In the genomic region with DNA sequence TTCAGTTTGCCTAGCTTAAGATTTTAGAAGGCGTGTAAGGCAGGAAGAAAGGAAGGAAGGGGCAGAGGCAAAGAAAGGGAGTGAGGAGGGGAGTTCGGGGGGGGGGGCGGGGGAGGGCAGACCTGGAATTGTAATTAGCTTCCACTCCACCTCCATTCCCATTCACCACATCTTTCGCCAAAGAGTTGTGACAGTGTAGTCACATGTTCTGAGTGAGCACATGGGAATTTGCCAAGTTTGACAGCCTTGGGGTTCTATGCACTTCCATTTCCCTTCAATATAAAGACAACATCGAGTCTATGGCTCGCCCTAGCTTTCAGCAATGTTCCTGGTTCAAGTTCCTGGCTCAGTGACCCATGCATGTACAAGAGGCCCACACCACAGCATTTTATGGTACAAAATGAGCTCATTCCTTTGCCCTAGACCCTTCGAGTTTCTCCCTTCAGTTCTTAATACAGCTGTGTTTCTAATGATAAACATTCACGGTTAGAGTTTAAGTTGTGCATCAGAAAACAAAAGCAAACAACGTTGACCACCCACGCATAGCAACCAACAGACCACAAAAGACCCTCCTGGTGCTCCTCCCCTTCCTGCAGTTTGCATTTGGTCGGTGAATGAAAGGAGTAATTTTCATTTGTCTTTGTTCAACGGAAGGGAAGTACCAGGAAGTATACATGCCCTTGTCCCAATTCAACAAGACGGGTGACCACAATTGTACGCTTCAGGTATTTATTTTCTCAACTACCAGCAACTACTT, we compare ENCODE assay signal across 22 mouse cellular contexts.
DNase-seq lines count a peak whose midpoint lies in the region; ATAC-seq and TF ChIP-seq lines count a peak whose summit lies in the region.
"Had no signal": no experiment of that assay in that cellular context is flagged by ENCODE, and none has a peak within 500 bp of the region (broad histone marks: within the 10 kb centered on the region; RNA-seq: fewer than 3 reads in every experiment).

No protein-coding gene starts in this region.

- no peak overlapping the region for H3K4me3 ChIP-seq in hindbrain, embryonic 15.5 days
- H3K4me3 ChIP-seq in hindbrain, embryonic 10.5 days: no peak overlapping the region
- no peak overlapping the region for H3K4me3 ChIP-seq in forebrain, embryonic 11.5 days (ENCODE audit: low read depth, low read length)
- H3K4me3 ChIP-seq in forebrain, postnatal 0 days (ENCODE audit: low read depth, low read length): no peak overlapping the region
- H3K4me3 ChIP-seq: intestine, embryonic 15.5 days; limb, embryonic 12.5 days had no signal

- no peaks in the 10 kb centered on the region for H3K4me1 ChIP-seq in hindbrain, embryonic 15.5 days (replicated peaks)
- H3K4me1 ChIP-seq in hindbrain, embryonic 10.5 days (replicated peaks): no peaks in the 10 kb centered on the region
- no peaks in the 10 kb centered on the region for H3K4me1 ChIP-seq in forebrain, embryonic 11.5 days (replicated peaks; ENCODE audit: control insufficient read depth, insufficient read depth, low read length)
- no peaks in the 10 kb centered on the region for H3K4me1 ChIP-seq in forebrain, postnatal 0 days (ENCODE audit: insufficient read depth)
- H3K4me1 ChIP-seq: intestine, embryonic 15.5 days; limb, embryonic 12.5 days had no signal

- H3K27me3 ChIP-seq in hindbrain, embryonic 15.5 days: no peaks in the 10 kb centered on the region
- no peaks in the 10 kb centered on the region for H3K27me3 ChIP-seq in hindbrain, embryonic 10.5 days (ENCODE audit: insufficient read depth, poor library complexity, severe bottlenecking)
- no peaks in the 10 kb centered on the region for H3K27me3 ChIP-seq in Patski
- no peaks in the 10 kb centered on the region for H3K27me3 ChIP-seq in forebrain, embryonic 11.5 days (ENCODE audit: control insufficient read depth, insufficient read depth, low read length)
- H3K27me3 ChIP-seq in forebrain, postnatal 0 days (ENCODE audit: insufficient read depth, low read length): no peaks in the 10 kb centered on the region
- H3K27me3 ChIP-seq: intestine, embryonic 15.5 days; limb, embryonic 12.5 days had no signal

- no peak overlapping the region for H3K27ac ChIP-seq in hindbrain, embryonic 15.5 days (replicated peaks)
- H3K27ac ChIP-seq in hindbrain, embryonic 10.5 days: no peak overlapping the region
- H3K27ac ChIP-seq in forebrain, embryonic 11.5 days (ENCODE audit: low read depth, low read length): no peak overlapping the region
- H3K27ac ChIP-seq in forebrain, postnatal 0 days (ENCODE audit: low read depth, low read length): no peak overlapping the region
- H3K27ac ChIP-seq: intestine, embryonic 15.5 days; limb, embryonic 12.5 days; stomach, postnatal 0 days had no signal

- H3K36me3 ChIP-seq in hindbrain, embryonic 15.5 days: no peaks in the 10 kb centered on the region
- H3K36me3 ChIP-seq in hindbrain, embryonic 10.5 days: no peaks in the 10 kb centered on the region
- H3K36me3 ChIP-seq in forebrain, embryonic 11.5 days (ENCODE audit: control insufficient read depth, insufficient read depth, low read length): no peaks in the 10 kb centered on the region
- no peaks in the 10 kb centered on the region for H3K36me3 ChIP-seq in forebrain, postnatal 0 days (ENCODE audit: insufficient read depth)
- H3K36me3 ChIP-seq: intestine, embryonic 15.5 days; limb, embryonic 12.5 days had no signal

- ATAC-seq in hindbrain, embryonic 15.5 days (ENCODE audit: low FRiP score, low read depth): 0 out of 2 replicates have a peak, but pooled peaks have one; percentile 27
- peak; percentile 46 for ATAC-seq in Patski
- peak; percentile 88 for ATAC-seq in forebrain, embryonic 11.5 days (replicated peaks; ENCODE audit: low FRiP score)
- peak; percentile 59 for ATAC-seq in forebrain, postnatal 0 days
- ATAC-seq: hindbrain, embryonic 16.5 days; intestine, embryonic 15.5 days; liver, postnatal 0 days had no signal

- no peak for DNase-seq in hindbrain, embryonic 10.5 days (ENCODE audit: low spot score)
- DNase-seq in Patski (ENCODE audit: low read depth, low spot score): peak; percentile 10
- peak; percentile 55 for DNase-seq in forebrain, embryonic 11.5 days (ENCODE audit: low spot score)
- peak; percentile 18 for DNase-seq in forebrain, postnatal 0 days
- no peak for DNase-seq in right cerebral cortex, postnatal 36 days (ENCODE audit: low spot score in 2 of 2)
- DNase-seq in right cerebral cortex, adult 2 months (ENCODE audit: low spot score in 2 of 2): no peak
- DNase-seq in spleen, postnatal 10 days (ENCODE audit: low spot score in 2 of 2): no peak
- DNase-seq: adrenal gland, postnatal 36 days; cerebellum, adult 11-12 months; cerebellum, postnatal 14 days; gastrocnemius, postnatal 36 days; kidney, adult 8-10 months; kidney, postnatal 25 days; layer of hippocampus, postnatal 36 days; liver, postnatal 0 days; lung, postnatal 10 days had no signal

- TF ChIP-seq CTCF in Patski (IDR thresholded peaks at IDR 0.05): no peak
- TF ChIP-seq CTCF in forebrain, postnatal 0 days (IDR thresholded peaks at IDR 0.05; ENCODE audit: low read depth): no peak

- H3K4me2 ChIP-seq in hindbrain, embryonic 15.5 days: no peak overlapping the region
- no peak overlapping the region for H3K4me2 ChIP-seq in forebrain, embryonic 11.5 days (ENCODE audit: low read depth, low read length, severe bottlenecking)
- H3K4me2 ChIP-seq in forebrain, postnatal 0 days (ENCODE audit: low read depth): no peak overlapping the region
- H3K4me2 ChIP-seq: intestine, embryonic 15.5 days; limb, embryonic 12.5 days; liver, embryonic 11.5 days had no signal

- POLR2A ChIA-PET in Patski (lab: Charles Lee): no interaction called here

- H3K9me3 ChIP-seq in hindbrain, embryonic 15.5 days: no peaks in the 10 kb centered on the region
- no peaks in the 10 kb centered on the region for H3K9me3 ChIP-seq in hindbrain, embryonic 10.5 days
- H3K9me3 ChIP-seq in forebrain, embryonic 11.5 days (ENCODE audit: control insufficient read depth, low read length): no peaks in the 10 kb centered on the region
- H3K9me3 ChIP-seq in forebrain, postnatal 0 days (ENCODE audit: low read length): no peaks in the 10 kb centered on the region
- H3K9me3 ChIP-seq: intestine, embryonic 15.5 days; limb, embryonic 12.5 days had no signal

- 72% methylated on average over 14 of the region's 14 CpGs for WGBS in hindbrain, embryonic 15.5 days
- WGBS in hindbrain, embryonic 10.5 days: 79% methylated on average over 14 of the region's 14 CpGs
- 60% methylated on average over 14 of the region's 14 CpGs for WGBS in forebrain, embryonic 11.5 days
- WGBS in forebrain, postnatal 0 days: 32% methylated on average over 14 of the region's 14 CpGs

- CTCF ChIA-PET in Patski (lab: Charles Lee): interaction anchor here (0.8 to 1.8 kb wide), 8 partner anchors 10 to 84 kb away, joined by 3 to 6 read pairs (median 3); no protein-coding TSS in a partner anchor

- H3K9ac ChIP-seq in hindbrain, embryonic 15.5 days: no peak overlapping the region
- H3K9ac ChIP-seq in forebrain, embryonic 11.5 days (ENCODE audit: low read length): no peak overlapping the region
- H3K9ac ChIP-seq in forebrain, postnatal 0 days: no peak overlapping the region
- H3K9ac ChIP-seq: intestine, embryonic 15.5 days; limb, embryonic 12.5 days; liver, postnatal 0 days had no signal

- in situ Hi-C loops in Patski (cut with MboI; ENCODE audit: low pct_unique_long_range_greater_than_20kb): no loop called here

Comparison
In these comparisons a context has a peak if more than half of its experiments do, and no peak if none do; other contexts are left out.
1. ATAC-seq: peak in every context shown above with its lines; median percentile 88 in forebrain, embryonic 11.5 days; 59 in forebrain, postnatal 0 days; 46 in Patski; 27 in hindbrain, embryonic 15.5 days.
2. DNase-seq: peak in Patski (single experiment), forebrain, embryonic 11.5 days (single experiment) and forebrain, postnatal 0 days (single experiment); none in hindbrain, embryonic 10.5 days (single experiment), right cerebral cortex, postnatal 36 days (0 of 2), right cerebral cortex, adult 2 months (0 of 2) and spleen, postnatal 10 days (0 of 2).